Mouse (Mus musculus): ENCODE results near the gene Stil.

Gene Stil

GRCm38 (mm10) chr4:115051245-115051644 is 51.3 kb downstream of the Stil start:
- DNase-seq (ENCODE audit: low spot score), result no peak

GRCm38 (mm10) chr4:115052343-115053005 is 52.5 kb downstream of the Stil start:
- DNase-seq (ENCODE audit: low spot score), result no peak

GRCm38 (mm10) chr4:115055044-115055443 is 55.1 kb downstream of the Stil start:
- no peak for DNase-seq (ENCODE audit: low spot score)

GRCm38 (mm10) chr4:115055691-115056090 is 55.7 kb downstream of the Stil start:
- DNase-seq (ENCODE audit: low spot score), result no peak

GRCm38 (mm10) chr4:115056371-115056920 is 56.5 kb downstream of the Stil start, which contains the start of gene Tal1:
Tal1 (plus strand) TSS chr4:115056426.
- no peak for DNase-seq (ENCODE audit: low spot score)

- no peak for DNase-seq (ENCODE audit: low spot score)
Observed at GRCm38 (mm10) chr4:115056921-115057673, 57.1 kb downstream of the Stil start.

GRCm38 (mm10) chr4:115057674-115058316 is 57.8 kb downstream of the Stil start:
- no peak for DNase-seq (ENCODE audit: low spot score)

GRCm38 (mm10) chr4:115058317-115058761 is 58.4 kb downstream of the Stil start:
- DNase-seq (ENCODE audit: low spot score), result no peak

GRCm38 (mm10) chr4:115058871-115059590 is 59.1 kb downstream of the Stil start:
- DNase-seq (ENCODE audit: low spot score), result no peak

GRCm38 (mm10) chr4:115059871-115060270 is 59.9 kb downstream of the Stil start:
- no peak for DNase-seq (ENCODE audit: low spot score)

GRCm38 (mm10) chr4:115060753-115061152 is 60.8 kb downstream of the Stil start:
- DNase-seq (ENCODE audit: low spot score), result no peak

- no peak for DNase-seq (ENCODE audit: low spot score)
Observed at GRCm38 (mm10) chr4:115062540-115062874, 62.5 kb downstream of the Stil start.

GRCm38 (mm10) chr4:115062875-115063517 is 63.0 kb downstream of the Stil start:
- no peak for DNase-seq (ENCODE audit: low spot score)

GRCm38 (mm10) chr4:115063518-115064239 is 63.7 kb downstream of the Stil start:
- no peak for DNase-seq (ENCODE audit: low spot score)

GRCm38 (mm10) chr4:115071668-115072067 is 71.7 kb downstream of the Stil start:
- no peak for DNase-seq (ENCODE audit: low spot score)

GRCm38 (mm10) chr4:115074789-115075188 is 74.8 kb downstream of the Stil start:
- DNase-seq (ENCODE audit: low spot score), result no peak

GRCm38 (mm10) chr4:115075204-115075915 is 75.4 kb downstream of the Stil start:
- no peak for DNase-seq (ENCODE audit: low spot score)

- DNase-seq (ENCODE audit: low spot score), result no peak
Observed at GRCm38 (mm10) chr4:115078892-115079820, 79.2 kb downstream of the Stil start.

- no peak for DNase-seq (ENCODE audit: low spot score)
Observed at GRCm38 (mm10) chr4:115079821-115080349, 79.9 kb downstream of the Stil start.
